Mouse (Mus musculus) midbrain, embryonic 16.5 days (tissue): ENCODE data around the gene Fry. TPM values are rescaled to one million over a fixed set of nuclear protein-coding genes. Genes with fewer than 3 reads are reported as not detected.

ENCODE experiments used
- ATAC-seq: fragments of 200-750 bp; cut with Nextera tagmentation; 2 replicates; pipeline ENCODE4 v1.8.0; 2017; ENCODE audit warnings: moderate TSS enrichment
- H3K27ac ChIP-seq: fragments of 300-500 bp; sonication (generic); 2 replicates; pipeline ENCODE4 v1.5.1; 2014; ENCODE audit warnings: mild to moderate bottlenecking, low read length, mixed read lengths
- H3K27me3 ChIP-seq: fragments of 300-500 bp; sonication (generic); 2 replicates; pipeline ENCODE4 v1.6.1; 2014; ENCODE audit warnings: low read depth, low read length, mixed read lengths; ENCODE audit not compliant: control insufficient read depth, insufficient read depth
- H3K36me3 ChIP-seq: fragments of 300-500 bp; sonication (generic); 2 replicates; pipeline ENCODE4 v1.6.1; 2014; ENCODE audit warnings: mild to moderate bottlenecking, low read length, moderate library complexity, mixed read lengths; ENCODE audit not compliant: control insufficient read depth, insufficient read depth
- H3K4me1 ChIP-seq: fragments of 300-500 bp; sonication (generic); 2 replicates; pipeline ENCODE4 v1.6.1; 2014; ENCODE audit warnings: mild to moderate bottlenecking, low read length, mixed read lengths; ENCODE audit not compliant: control insufficient read depth, insufficient read depth
- H3K4me2 ChIP-seq: fragments of 300-500 bp; sonication (generic); 2 replicates; pipeline ENCODE4 v1.6.1; 2014; ENCODE audit warnings: mild to moderate bottlenecking, low read length, mixed read lengths
- H3K4me3 ChIP-seq: fragments of 300-500 bp; sonication (generic); 2 replicates; pipeline ENCODE4 v1.5.1; 2014; ENCODE audit warnings: low read depth, mild to moderate bottlenecking, low read length, moderate library complexity, mixed read lengths
- H3K9ac ChIP-seq: fragments of 300-500 bp; sonication (generic); 2 replicates; pipeline ENCODE4 v1.6.1; 2014; ENCODE audit warnings: low read depth, low read length, mixed read lengths
- H3K9me3 ChIP-seq: fragments of 300-500 bp; sonication (generic); replicated peaks from 2 replicates; pipeline ENCODE4 v1.6.1; 2014; ENCODE audit warnings: mild to moderate bottlenecking, low read length, mixed read lengths; ENCODE audit not compliant: control insufficient read depth, poor library complexity, severe bottlenecking
- WGBS: fragments of 180-500 bp; shearing (Covaris S2); extraction: QIAGEN DNeasy Blood & Tissue Kit; methylation state at CpG from one replicate; pipeline ENCODE4 v1.1.7; 2014; 5-methylcytosine and 5-hydroxymethylcytosine counted together
- polyA plus RNA-seq: library from polyadenylated mRNA; unstranded; fragments of >200 nt; fragmentation: Nextera tagmentation; extraction: Ambion mirVana; gene quantifications from 2 replicates; pipeline ENCODE4 v1.2.1, GENCODE M21; 2015

The Fry gene
- polyA plus RNA-seq, 1 experiment from 2014 or later, result 64.1 TPM

GRCm38 (mm10) chr5:150101789-150102188 lies 16.7 kb upstream of the Fry start:
- Histone ChIP-seq H3K36me3 (no peaks in the 10 kb centered on the region), H3K4me3 (no peak overlapping the region), H3K9ac (no peak overlapping the region), H3K27ac (no peak overlapping the region), H3K4me1 (no peaks in the 10 kb centered on the region), H3K4me2 (no peak overlapping the region), H3K9me3 (no peaks in the 10 kb centered on the region), H3K27me3 (no peaks in the 10 kb centered on the region)
- WGBS, result 89% methylated on average over 11 of the region's 11 CpGs
- no peak for ATAC-seq

- ATAC-seq, result no peak
- Histone ChIP-seq H3K27ac (no peak overlapping the region), H3K36me3 (no peaks in the 10 kb centered on the region), H3K9me3 (no peaks in the 10 kb centered on the region), H3K4me1 (no peaks in the 10 kb centered on the region), H3K9ac (no peak overlapping the region), H3K27me3 (no peaks in the 10 kb centered on the region), H3K4me3 (no peak overlapping the region), H3K4me2 (no peak overlapping the region)
- 91% methylated on average over 7 of the region's 7 CpGs for WGBS
Measured at GRCm38 (mm10) chr5:150106358-150106757, 12.1 kb upstream of the Fry start.

- H3K4me3 ChIP-seq, result no peak overlapping the region
- 36% methylated on average over 8 of the region's 8 CpGs for WGBS
- no peaks in the 10 kb centered on the region for H3K36me3 ChIP-seq
- no peaks in the 10 kb centered on the region for H3K9me3 ChIP-seq
- peaks cover 3% of the 10 kb centered on the region; the same call in 1 of the 2 replicates for H3K4me1 ChIP-seq
- no peak overlapping the region for H3K4me2 ChIP-seq
- no peak overlapping the region for H3K27ac ChIP-seq
- H3K9ac ChIP-seq, result no peak overlapping the region
- H3K27me3 ChIP-seq, result no peaks in the 10 kb centered on the region
- ATAC-seq, result no peak
Measured at GRCm38 (mm10) chr5:150111236-150111635, 7.2 kb upstream of the Fry start.

- H3K36me3 ChIP-seq, result no peaks in the 10 kb centered on the region
- H3K4me1 ChIP-seq, result peaks cover 3% of the 10 kb centered on the region; the same call in 1 of the 2 replicates
- 85% methylated on average over 7 of the region's 7 CpGs for WGBS
- no peaks in the 10 kb centered on the region for H3K9me3 ChIP-seq
- no peak overlapping the region for H3K4me2 ChIP-seq
- no peaks in the 10 kb centered on the region for H3K27me3 ChIP-seq
- H3K27ac ChIP-seq, result no peak overlapping the region
- no peak for ATAC-seq
- H3K9ac ChIP-seq, result no peak overlapping the region
- H3K4me3 ChIP-seq, result no peak overlapping the region
Measured at GRCm38 (mm10) chr5:150114007-150114406, 4.4 kb upstream of the Fry start.

GRCm38 (mm10) chr5:150114778-150115177 lies 3.7 kb upstream of the Fry start:
- Histone ChIP-seq H3K4me2 (no peak overlapping the region), H3K9me3 (no peaks in the 10 kb centered on the region), H3K36me3 (no peaks in the 10 kb centered on the region), H3K27me3 (no peaks in the 10 kb centered on the region), H3K27ac (no peak overlapping the region), H3K9ac (no peak overlapping the region), H3K4me1 (peaks cover 3% of the 10 kb centered on the region; the same call in 1 of the 2 replicates), H3K4me3 (no peak overlapping the region)
- WGBS, result 89% methylated on average over 4 of the region's 4 CpGs
- no peak for ATAC-seq

GRCm38 (mm10) chr5:150115271-150116092 lies 3.0 kb upstream of the Fry start:
- no peaks in the 10 kb centered on the region for H3K9me3 ChIP-seq
- peaks cover 3% of the 10 kb centered on the region; the same call in 1 of the 2 replicates for H3K4me1 ChIP-seq
- no peak overlapping the region for H3K4me3 ChIP-seq
- no peak for ATAC-seq
- H3K27me3 ChIP-seq, result no peaks in the 10 kb centered on the region
- no peak overlapping the region for H3K9ac ChIP-seq
- no peaks in the 10 kb centered on the region for H3K36me3 ChIP-seq
- H3K27ac ChIP-seq, result no peak overlapping the region
- H3K4me2 ChIP-seq, result no peak overlapping the region
- WGBS, result 59% methylated on average over 16 of the region's 16 CpGs

GRCm38 (mm10) chr5:150116216-150116905 lies 2.1 kb upstream of the Fry start:
- peaks cover 3% of the 10 kb centered on the region; the same call in 1 of the 2 replicates for H3K4me1 ChIP-seq
- H3K9me3 ChIP-seq, result no peaks in the 10 kb centered on the region
- no peak overlapping the region for H3K9ac ChIP-seq
- no peaks in the 10 kb centered on the region for H3K27me3 ChIP-seq
- no peak for ATAC-seq
- H3K4me3 ChIP-seq, result no peak overlapping the region
- H3K27ac ChIP-seq, result no peak overlapping the region
- H3K36me3 ChIP-seq, result no peaks in the 10 kb centered on the region
- WGBS, result 65% methylated on average over 9 of the region's 9 CpGs
- no peak overlapping the region for H3K4me2 ChIP-seq

GRCm38 (mm10) chr5:150116906-150117216 lies 1.6 kb upstream of the Fry start:
- Histone ChIP-seq H3K27ac (no peak overlapping the region), H3K36me3 (no peaks in the 10 kb centered on the region), H3K9me3 (no peaks in the 10 kb centered on the region), H3K9ac (no peak overlapping the region), H3K27me3 (no peaks in the 10 kb centered on the region), H3K4me1 (peaks cover 3% of the 10 kb centered on the region; the same call in 1 of the 2 replicates), H3K4me2 (no peak overlapping the region), H3K4me3 (no peak overlapping the region)
- no peak for ATAC-seq
- WGBS, result 79% methylated on average over 6 of the region's 6 CpGs

- no peak overlapping the region for H3K27ac ChIP-seq
- H3K4me3 ChIP-seq, result peak overlapping the region; percentile 76
- no peaks in the 10 kb centered on the region for H3K36me3 ChIP-seq
- WGBS, result 16% methylated on average over 8 of the region's 8 CpGs
- peak overlapping the region; percentile 88 for H3K4me2 ChIP-seq
- H3K9me3 ChIP-seq, result no peaks in the 10 kb centered on the region
- peak overlapping the region; percentile 74; the same call in 1 of the 2 replicates for H3K9ac ChIP-seq
- no peaks in the 10 kb centered on the region for H3K27me3 ChIP-seq
- peaks cover 3% of the 10 kb centered on the region; the same call in 1 of the 2 replicates for H3K4me1 ChIP-seq
- no peak for ATAC-seq
Measured at GRCm38 (mm10) chr5:150118124-150118454, 356 bp upstream of the Fry start.
